Mouse (Mus musculus): ENCODE measurements around the gene Rcbtb2.

DNA sequence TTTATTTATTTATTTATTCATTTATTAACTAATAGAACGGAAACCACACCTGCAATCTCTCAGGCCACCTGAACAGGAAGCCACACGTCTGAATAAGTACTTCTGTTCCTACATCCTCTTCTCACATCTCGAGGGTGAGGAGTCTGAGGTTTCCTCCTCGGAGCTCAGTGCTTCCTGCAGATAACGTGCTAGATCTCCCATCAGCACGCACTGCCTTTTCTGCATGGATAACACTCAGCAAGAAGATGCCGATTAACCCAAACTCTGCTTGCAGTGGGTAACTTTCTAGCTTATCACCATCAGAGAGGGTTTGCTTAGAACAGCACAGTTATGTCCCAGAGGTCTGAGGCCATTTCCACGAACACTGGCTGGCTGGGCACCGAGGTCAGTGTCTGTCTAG lies 949 bp downstream of the Rcbtb2 start:
- TF ChIP-seq GATA1 (IDR thresholded peaks at IDR 0.05; ENCODE audit: low read length) (no peak), TAL1 (IDR thresholded peaks at IDR 0.05; ENCODE audit: low read length) (no peak)

All from erythroblast, embryonic 14.5 days (primary cell).